Mouse (Mus musculus) induced T-regulatory cell, adult 2 months (primary cell): ENCODE measurements at regions not wholly inside any gene's neighbourhood (a gene's known extent, or its start where the extent isn't known, plus 50 kb on each side); places are given as distances from the start of the nearest gene placed in this dataset.

Experiments
- DNase-seq: peaks from one replicate; pipeline ENCODE4 v3.0.0-alpha.2; 2012; ENCODE audit warnings: low read depth

DNA sequence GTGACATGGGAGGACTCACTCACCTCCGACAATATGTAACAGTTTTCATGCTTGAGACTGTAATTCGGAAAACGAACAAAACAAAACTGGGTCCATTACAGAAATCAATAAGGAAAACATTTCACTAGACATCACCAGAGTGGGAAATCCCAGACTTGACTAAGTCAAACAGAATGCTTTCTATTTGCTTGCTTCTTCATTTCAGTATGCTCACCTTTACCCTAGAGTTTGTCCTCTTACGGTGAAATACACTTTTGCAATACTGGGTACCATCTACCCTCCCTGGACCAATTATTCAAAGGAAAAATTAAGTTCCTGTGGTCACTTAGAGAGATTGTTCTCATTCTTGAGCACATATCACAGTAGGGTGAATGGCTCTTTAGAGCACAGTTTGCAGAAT lies 613.4 kb upstream of the 4930412O13Rik start:
- DNase-seq = no peak

DNA sequence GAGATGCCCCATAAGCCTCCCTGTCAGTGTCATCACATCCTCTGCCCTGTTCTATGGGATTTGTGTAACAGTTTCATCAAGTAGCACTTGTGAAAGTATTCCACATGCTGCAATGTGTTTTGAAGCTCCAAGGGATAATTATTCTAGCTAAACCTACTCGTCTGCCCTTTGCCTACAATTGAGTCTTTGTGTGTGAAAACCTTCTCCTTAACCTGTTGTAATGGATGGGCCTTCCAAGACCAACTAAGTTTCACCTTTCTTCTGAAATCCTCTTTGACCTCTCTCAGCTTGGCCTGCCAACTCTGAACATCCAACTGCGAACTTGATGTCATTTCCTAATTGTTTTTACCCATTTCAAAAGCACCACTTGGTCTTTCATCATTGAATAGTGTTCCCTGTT lies 597.6 kb upstream of the 4930412O13Rik start:
- no peak for DNase-seq

DNA sequence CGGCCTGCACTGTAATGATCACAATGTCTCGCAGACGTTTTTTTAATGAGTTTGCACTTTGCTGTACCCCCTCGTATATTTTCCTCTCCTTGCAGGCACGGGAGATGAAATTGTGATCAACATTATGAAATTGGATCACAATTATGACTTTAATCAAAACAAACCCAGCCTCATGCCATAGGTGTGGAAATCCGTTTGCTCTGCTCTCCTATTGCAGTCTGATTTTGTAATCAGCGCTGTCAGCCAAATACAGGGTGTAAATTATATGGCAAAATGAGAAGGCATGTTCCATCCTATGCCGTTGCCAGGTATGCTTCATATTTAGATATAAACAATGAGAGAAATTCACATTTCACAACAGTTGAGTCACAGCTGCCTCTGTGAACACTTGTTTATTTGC lies 595.3 kb upstream of the 4930412O13Rik start:
- no peak for DNase-seq

DNA sequence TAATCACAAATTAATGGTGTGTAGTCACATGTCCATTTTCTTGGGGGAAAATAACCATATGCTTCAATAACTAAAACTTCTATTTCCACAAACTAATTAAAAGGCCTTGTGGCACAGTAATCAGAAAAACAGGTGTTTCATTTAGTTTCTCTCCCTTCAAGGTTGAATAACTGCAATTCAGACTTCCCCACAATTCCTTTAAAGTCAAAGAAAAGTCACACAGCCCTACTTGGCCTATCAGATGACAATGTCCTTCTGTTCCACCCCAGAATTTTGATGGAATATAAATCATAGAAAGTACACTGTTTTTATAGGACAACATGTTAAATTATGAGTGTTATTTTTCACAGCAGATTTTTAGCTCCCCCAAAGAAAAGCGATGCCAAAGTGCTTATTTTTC lies 594.0 kb upstream of the 4930412O13Rik start:
- no peak for DNase-seq

DNA sequence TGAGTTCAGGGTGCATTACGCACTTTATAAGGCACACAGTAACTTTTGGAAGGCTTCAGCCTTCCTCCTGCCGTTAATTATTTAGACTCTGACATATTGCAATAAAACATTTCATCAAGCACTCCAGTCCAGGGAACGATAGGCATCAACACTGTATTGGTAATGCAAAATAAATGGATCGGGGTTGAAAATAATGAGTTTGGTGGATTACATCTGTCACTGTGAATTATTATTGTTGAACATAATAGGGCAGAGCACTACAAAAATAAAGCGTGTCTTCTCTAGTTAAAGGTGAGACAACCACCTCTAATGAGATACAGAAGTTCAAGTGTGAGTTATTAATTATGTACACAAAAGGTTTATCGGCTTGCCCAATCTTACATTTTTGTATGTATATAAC lies 593.4 kb upstream of the 4930412O13Rik start:
- DNase-seq = no peak

DNA sequence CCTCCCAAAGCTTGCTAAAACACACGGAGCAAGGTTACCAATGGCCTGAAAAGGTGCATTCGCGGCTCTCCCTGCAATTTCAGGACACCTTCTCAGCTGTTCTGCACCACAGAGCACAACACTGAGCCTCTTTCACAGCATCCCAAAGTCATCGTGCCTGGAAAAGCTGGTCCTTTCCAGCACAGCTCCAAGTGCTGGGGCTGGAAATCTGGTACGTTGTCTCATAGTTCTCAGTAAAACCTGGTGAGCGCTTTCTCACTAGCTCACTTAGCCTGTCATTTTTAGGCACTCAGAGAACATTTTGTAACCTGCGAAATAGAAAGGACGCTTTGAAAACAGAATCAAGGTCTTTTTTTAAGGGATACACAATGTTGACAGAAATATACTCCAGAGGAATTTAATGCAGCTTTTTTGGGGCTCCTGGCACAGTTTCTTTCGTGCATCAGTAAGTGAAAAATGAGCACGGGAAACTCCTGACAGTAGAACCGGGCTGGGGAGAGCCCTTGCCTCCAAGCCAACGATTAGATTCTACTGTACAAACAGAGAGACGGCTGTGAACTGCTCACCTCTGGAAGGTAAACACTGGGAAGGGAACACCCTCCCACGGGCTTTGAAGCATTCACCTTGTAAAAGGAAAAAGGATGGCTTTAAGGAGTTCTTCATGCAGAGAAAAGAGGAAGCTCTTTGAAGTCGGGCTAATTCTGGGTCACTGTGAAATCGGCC lies 549.3 kb upstream of the 4930412O13Rik start:
- no peak for DNase-seq

DNA sequence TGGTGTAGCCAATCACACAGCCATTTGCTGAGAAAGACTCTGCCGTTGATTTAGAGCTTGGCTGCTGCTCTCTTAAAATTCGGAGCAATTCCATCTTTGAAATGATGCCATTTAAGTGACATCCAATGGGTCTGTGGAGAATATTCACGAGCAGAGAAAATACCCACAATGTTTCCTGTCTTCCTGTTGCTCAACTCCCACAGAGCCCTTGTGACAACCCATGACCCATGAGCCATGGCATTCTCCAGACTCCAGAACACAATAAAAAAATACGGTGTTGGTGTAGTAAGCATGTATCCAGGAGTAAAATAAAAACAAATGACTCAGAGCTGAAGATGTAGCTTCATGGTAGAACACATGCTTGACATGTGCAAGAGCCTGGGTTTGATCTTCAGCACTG lies 532.1 kb upstream of the 4930412O13Rik start:
- DNase-seq = no peak

DNA sequence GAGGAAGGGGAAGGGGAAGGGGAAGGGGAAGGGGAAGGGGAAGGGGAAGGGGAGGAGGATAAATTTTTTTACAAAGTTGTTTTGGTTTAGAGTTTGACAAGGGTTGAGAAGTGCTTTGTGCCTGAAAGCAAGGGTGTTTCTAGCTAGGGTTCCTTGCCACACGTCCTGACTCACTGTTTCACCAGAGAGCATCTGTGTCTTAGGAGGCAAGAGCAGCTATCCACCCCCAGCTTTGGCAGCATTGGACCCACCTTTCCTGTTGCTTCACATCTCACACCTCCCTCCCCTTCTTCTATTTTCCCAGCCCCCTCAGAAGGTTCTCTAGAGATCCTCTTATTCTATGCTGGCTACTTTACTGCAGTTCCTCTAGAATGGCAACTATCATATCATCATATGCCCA lies 531.1 kb upstream of the 4930412O13Rik start:
- DNase-seq = no peak

DNA sequence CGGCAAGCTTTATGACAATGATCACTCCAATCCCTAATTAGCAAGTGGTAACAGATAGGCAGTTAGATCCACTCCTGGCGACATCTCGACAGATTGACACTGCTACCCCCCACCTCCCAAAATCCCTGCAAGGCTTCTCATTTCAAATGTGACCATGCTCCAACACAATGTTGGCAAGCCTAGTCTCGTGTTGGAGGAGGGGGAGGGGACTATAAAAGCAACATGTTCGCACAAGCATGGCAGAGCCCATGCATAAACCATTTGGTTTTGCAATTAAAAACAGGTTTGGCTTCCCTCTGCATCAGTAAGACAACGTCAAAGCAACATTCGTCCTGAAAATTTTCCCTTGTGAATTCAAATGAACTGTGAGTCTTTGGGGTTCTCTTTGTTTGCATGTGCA lies 528.9 kb upstream of the 4930412O13Rik start:
- DNase-seq = no peak

DNA sequence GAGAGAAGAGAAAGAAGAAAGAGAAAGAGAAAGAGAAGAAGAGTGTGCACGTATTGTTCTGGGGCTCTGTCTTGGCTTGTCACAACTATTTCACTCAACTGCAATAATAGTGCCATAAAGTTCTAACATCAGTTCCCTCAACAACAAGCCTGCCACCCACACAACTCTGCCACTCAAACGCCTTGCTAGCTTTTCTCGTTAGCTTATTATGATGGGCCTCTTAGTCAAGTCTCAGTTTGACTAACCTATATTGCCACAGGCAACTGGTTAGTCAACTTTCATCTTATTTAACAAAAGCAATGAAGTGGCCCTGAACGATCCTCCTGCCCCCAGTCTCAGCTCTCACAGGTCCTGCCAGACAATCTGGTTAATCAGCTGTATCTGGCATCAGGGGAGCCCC lies 521.0 kb upstream of the 4930412O13Rik start:
- peak; percentile 70 for DNase-seq

DNA sequence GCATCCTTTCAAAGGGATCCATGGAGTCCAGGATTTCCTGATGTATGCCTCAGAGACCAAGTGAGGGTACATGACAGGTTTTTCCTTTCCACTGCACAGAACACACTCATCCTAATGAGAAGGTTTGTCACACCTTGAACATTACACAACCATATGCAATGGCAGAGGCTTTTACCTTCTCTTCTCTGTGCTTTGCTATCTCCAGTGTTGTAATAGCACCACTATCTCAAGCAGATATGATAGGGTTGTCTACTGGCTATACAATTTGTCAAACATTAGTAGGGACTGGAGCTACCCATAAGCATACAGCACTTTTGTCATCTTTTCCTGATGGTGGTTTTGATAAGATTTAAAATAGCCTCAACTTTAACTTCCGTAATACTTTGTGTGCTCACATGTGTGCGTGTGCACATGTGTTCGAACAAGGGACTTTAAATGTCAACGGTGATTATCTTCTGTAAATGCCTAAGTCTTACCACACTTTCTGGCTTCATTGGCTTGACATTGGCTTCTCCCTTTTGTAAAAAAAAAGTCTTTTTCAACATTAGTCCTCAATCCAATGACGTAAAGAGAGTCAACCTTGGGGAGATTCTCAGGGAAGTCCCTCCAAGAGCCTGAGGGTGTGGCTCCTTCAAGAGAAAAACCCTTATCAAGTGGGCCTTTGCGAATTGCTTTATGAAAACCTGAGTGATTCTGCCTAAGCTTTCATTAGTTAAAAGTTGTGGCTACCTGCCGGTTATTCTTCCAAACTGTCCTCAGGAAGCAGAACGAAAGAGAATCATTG lies 513.1 kb upstream of the 4930412O13Rik start:
- DNase-seq = peak; percentile 72

DNA sequence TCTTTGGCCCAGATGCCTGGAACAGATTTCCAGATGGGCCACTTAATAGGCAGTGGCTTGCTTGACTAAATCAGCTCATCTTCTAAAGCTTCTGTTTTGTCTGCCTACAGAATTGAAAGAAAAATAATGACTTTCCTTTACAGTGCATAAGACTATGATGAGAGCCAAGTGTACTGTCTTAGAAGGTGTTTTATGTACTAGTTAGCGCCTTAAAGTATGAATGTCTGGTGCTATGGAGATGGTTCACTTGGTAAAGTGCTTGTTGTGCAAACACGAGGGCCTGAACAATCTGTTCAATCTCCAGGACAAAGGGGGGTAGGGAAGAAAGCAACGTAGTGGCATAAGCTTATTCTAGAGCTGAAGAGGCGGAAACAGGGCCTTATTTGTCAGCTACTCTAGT lies 511.5 kb upstream of the 4930412O13Rik start:
- DNase-seq = no peak

DNA sequence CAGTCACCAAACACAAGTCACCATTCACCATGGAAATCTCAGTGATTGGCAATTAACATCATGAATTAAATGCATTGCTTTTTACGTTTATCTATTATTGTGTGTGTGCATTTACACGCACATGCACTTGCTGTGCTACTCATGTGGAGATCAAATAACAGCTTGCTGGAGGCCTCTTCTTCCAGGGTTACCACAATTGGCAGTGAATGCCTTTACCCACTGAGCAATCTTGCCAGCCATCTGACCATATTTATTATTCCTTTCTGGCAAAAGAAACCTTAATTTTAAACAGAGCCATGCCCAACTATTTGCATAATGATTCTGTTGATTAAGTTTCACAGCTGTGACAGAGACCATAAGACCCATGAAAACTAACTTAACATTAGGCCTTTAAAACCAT lies 494.5 kb upstream of the 4930412O13Rik start:
- no peak for DNase-seq

DNA sequence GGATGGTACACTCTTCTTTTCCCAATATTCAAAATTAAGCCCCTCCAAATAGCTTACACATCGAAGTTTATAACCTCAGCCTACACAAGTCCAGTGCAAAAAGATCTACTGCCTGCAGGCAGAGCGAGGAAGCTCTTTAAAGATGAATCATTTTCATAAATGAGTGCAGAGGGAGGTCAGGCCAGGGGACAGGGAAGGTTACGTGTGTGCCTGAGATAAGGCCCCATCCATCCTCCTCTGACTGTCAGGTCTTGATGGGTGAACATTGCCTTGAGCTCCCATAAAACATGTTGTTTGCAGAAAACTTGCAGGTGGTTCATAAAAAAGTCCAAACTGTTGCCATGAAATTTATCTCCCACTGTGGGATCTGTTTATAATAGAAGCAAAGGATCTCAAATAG lies 493.0 kb upstream of the 4930412O13Rik start:
- no peak for DNase-seq

DNA sequence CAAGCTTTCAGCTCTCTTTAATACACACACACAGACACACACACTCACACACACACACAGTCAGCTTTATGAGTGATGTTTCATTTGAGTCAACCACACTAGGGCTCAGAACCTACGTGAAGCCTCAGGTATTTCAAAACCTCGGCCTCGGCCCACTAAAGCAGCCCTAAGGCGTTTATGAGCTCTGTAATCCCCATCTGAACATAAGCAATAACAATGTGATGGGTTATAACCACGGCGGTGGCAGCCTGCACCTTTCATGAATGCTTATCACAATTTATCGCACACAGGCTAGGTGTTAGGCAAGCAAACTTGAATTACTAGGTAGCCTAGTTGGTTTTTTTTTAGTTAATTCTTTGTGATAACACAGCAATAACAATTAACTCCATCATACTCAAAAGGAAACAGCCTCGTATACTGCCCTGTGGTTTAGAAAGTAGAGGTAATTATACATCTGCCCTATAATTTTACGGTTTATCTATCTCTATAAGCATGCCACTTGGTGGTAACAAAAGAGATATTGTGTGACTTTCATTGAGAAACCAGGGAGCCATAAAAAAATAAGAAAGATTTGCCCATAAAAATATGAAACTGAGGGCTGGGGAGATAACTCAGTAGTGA lies 485.6 kb upstream of the 4930412O13Rik start:
- DNase-seq = no peak

DNA sequence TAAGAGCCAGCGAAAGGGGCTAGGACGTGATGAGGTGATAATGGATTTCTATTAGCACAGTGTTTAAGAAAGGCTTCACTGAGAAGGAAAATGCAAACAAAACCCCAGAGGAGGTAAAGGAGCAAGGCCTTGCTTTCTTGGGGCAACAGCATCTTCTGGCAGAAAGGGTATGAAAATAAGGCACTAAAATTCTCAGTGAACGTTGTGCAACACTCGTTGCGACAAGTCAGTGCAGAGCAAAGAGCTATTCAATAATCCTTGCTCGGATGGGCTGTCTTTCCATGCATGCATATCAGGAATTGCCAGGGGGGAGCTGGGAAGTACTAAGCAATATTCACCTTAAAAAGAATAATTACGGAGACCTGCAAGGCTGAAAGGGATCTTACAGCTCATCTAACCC lies 479.6 kb upstream of the 4930412O13Rik start:
- no peak for DNase-seq

DNA sequence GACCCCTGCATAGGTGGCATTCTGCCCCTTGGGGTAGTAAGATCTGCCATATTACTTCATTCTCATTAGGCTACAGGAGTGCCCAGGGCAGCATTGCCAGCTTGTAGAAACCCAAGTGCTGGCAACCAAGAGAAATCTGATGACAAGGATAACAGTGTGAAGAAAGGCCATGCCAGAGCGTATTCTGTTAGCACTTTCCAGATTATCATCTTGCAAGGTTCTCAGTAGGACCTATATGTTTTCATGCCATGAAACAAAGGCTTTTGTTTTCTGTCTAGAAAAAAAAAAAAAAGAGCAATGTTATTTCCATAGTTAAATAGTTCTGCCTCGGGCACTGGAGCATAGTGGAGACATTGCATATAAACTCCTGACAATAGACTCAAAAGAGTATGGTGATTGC lies 478.8 kb upstream of the 4930412O13Rik start:
- no peak for DNase-seq

DNA sequence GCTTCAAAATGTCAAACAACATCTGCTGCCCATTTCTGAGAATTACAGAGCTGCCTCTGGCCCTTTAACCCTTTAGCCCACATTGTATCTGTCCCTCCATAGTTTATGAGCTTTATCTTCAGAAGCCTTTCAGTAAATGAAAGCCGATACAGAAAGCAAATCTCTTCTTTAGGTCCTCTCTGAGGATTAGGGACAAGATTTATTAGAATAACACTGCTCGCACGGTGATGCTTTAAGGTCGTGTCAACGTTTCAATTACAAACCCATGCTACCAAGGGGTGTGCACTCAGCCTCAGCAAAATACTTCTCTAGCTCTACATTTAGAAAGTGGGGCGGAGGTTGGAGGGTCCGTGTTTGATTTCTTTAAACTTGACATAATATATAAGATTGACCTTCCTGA lies 472.0 kb upstream of the 4930412O13Rik start:
- no peak for DNase-seq

DNA sequence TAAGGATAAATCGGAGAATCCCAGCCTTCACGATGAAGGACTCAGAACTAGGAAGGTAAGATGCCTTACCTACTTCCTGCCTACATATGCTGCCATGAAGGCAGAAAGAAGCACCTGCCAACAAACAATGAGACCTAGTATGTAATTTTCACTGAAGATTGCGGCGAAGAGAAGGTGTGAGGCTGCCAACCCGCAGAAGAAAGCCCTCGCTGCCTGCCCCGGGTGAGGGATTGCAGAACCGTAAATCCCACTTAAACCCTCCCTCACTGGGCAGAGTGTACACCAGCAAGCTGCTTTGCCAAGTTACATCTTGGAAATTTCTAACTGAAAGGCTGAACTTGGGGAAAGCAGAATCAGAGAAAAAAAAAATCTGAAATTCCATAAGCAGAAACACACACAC lies 458.4 kb upstream of the 4930412O13Rik start:
- DNase-seq = no peak

DNA sequence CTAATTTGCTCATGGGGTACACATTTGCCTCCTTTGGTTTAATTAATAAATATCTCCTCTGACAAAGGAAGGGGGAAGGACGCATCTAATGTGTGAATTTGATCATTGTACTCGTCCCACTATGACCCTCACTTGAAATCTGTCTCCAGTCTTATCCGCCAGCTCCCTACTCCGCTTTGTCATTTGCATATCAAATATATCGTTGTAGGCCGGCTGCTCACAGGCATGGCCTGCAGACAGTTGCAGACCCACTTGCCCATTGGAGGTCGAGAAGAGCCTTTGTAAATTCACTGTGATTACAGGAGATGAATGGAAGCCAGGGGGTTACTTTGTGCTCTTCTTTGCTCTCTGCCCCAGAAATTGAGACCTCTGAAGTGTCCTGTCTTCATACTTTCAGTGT lies 457.5 kb upstream of the 4930412O13Rik start:
- DNase-seq = no peak

DNA sequence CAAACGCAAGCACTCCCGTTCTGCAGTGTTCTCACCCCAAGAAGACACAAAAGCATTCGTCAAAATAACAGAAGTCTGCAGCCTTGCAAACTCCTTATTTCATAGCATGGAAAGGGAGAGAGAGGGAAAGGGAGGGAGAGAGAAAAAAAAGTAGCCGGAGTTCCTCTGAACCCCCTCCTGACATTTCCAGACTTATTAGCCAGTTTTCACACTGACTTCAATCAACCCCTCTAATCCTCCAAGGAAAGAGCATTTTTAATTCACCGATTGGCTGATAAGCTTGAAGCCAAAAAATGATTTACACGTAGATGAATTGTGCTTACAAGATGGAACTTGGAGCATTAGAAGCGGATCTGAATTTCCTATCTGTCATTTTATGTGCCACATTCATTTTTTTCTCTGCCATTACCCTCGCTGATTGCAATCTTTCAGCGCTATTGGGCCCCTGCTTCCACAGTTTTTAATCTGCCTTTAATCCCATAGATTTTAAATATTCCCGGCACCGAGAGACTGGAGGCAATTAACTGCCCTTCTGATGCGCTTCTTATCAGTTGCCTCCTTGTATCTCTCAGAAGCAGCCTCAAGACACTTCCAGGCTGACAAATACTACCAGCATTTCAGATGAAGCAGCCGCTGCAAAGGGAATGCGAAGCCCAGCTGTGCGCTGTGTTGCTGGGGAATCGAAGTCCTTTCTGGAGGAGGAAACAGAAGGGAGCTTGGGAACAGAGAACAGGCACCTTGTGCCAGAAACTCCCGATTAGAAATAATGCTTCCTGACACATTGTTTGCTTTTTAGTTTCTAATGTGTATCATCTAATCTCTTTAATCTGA lies 447.7 kb upstream of the 4930412O13Rik start:
- DNase-seq = no peak

DNA sequence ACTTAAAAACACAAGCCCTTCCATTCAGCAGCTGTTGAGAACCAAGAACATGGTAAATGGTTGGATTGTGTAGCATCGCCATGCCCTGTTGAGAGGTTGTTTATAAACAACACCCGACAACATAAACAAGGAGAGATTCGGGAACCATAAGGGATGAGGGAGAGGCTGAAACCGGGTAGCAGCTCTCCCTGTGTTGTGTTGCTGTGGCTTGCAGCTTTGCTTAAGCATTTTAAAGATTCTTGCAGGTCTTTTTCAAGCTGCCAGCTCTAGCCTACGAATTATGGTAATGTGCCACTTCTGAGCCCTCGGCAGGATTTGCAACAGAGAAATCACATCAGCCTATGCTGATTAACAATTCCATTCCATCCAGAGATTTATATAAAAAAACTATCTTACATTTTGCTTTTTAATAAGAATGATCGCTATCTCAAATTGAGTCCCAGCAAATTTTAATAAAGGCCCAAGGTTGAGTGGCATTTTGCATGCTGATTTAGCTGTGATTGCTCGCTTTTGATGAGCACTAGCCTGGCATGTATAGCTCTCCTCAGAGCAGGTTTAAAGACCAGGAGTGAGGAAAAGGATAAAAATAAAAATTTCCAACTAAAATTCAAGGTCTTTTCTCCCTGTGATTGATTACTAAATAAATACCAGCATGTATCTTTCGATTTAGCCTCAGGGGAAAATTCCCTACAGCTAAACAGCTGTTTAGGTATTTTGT lies 445.7 kb upstream of the 4930412O13Rik start:
- no peak for DNase-seq
